Mouse (Mus musculus) T-helper 2 cell (primary cell): ENCODE measurements at regions not wholly inside any gene's neighbourhood (a gene's known extent, or its start where the extent isn't known, plus 50 kb on each side); places are given as distances from the start of the nearest gene placed in this dataset.

Source experiments
- in situ Hi-C: fragments of 300-600 bp; cut with MboI, MseI; formaldehyde crosslinking; loops from one replicate; pipeline ENCODE4 v1.15.1; 2025; ENCODE audit warnings: high pct_unique_total_duplicates

DNA sequence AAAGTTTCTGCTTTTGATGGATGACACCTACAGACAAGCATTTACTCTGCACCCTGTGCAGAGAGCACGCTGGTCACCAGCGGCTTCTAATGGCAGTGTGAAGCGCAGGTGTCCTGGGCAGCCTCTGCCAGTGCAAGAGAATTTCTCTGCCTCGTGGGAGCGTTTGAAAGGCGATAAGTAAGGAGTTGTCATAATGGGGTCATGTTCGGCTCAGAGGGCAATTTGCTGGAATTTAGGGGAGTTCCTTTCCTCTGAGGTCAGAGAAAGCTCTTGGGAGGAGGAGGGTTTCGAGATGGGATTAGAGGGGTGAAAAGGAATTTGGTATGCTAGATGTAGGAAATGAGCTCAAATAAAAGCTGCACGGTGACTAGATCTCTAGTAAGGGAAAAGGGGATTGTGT lies 144.5 kb downstream of the Ttc32 start:
- in situ Hi-C loops = no loop called here

DNA sequence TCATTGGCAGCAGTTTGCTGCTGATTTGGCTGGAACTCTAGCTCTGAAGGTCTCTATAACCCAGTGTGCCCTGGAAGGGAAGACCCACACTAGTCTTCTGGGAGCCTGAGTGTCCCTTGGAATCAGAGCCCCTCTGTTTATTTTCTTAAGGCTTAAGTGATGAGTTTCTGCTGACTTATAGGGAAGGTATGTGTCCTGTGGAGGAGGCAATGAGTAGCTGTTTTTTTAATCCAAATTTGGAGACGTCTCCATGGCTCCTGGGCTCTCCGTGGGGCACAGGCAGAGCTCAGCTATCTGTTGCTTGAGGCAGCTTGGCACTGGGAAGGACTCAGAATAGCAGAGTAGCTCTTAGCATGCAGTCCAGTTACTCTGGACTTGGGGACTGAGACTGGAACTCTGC lies 146.4 kb downstream of the Ttc32 start:
- in situ Hi-C loops = no loop called here

DNA sequence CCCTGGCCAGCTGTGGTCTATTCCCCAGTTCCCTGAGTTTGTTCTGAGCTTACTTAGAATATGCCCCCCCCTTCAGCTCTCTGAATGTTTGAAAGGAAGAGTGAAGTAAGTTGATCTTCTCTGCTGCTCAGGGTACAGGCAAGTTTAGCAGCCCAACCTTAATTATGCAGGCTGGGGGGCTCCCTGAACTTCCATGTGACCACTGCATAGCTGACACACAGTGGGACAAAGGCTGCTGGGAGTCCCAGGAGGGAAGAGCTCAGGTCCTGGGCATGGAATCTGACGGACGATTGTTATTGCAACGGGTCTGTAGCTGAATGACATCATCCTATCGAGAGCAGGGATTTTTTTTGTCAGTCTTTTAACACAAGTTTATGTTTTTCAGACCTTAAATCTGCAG lies 148.8 kb downstream of the Ttc32 start:
- in situ Hi-C loops = no loop called here

DNA sequence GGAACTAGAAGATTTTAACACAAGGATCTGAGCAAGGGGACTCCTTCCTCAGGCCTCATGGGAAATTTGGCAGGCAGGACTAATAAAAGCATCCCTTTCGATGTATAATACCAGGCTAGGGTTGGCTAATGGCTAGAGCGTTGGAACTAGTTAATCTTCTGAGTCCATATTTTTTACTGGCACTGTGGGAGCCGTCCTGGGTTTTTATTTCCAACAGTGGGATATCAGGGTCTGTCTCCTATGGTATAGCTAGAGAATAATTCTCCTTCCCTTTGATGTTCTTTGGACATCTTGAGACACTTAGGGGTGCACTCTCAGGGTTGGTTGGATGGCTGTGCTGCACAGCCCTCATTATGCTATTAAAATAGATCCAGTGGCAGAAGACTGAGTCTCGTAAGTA lies 150.9 kb downstream of the Ttc32 start:
- in situ Hi-C loops = no loop called here

DNA sequence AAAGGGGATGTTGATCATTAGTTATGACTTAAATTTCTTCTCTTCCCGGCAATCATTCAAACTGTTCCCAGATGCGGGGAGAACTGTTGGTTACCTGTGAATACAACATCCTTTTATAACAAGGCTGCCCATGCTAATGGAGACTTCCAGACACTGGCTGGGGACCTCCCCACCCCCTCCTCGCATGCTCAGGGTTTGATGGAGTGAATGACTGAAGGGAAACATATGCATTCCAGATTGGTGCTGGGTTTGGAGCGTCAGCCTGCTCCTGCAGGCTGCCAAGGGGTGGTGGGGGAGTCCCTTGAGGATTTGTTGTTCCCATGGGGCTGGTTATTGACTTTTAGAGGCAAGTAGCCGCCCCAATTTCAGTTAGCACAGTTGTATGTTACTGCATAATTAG lies 161.9 kb downstream of the Ttc32 start:
- in situ Hi-C loops = no loop called here

DNA sequence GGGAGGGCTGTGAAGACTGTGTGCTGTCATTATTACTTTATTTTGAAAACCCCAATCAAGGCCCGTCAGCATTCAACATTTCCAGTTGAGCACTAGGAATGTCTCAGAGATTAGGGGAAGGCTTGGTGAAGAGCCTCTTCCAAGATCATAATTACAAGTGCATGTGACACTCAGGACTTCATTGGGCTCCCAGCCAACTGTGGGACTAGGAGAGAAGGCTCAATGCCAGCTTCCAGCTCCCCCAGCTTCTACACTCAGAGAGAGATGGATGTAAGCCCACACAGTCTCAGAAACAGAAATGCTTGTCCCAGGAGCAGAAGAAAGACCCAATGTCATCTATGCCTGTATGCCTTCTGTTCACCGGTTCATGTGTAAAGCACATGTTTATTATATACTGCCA lies 169.5 kb downstream of the Ttc32 start:
- in situ Hi-C loops = no loop called here

DNA sequence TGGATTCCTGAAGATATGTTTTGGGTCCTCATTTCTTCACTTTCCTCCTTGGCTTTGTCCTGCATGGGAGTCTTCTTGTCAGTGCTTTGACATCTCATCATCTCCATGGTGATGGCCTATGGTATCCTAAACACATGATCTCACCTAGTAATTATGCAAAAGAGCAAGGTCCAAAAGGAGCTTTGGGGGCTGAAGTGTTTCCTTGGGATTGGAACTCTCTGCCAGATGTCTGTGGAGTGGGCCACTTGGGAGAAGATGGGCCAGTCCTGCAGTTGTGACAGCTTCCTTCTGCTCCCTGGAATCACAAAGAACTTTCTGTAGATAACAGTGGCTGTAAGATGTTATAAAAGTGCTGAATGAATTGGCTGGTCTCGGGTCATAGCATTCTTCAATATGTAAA lies 182.4 kb downstream of the Ttc32 start:
- in situ Hi-C loops = no loop called here

DNA sequence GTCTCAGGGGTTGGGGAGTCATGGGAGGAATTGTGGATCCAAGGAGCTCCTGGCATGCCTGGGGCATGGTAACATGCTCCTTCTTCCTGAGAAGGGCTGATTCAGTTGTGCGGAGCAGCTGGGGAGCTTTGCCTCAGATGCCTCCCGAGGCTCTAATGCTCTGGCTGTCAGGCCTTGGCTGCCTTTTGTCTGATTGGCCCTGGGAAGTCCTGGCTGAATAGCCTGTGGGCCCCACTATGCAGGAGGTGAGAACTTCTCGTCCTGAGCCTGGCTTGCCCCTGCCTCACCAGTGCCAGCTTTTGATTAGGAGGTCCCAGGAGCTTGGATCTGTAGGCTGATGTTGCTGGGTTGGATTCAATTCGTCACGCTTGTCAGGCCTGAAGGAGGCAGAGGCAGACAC lies 195.2 kb downstream of the Ttc32 start:
- in situ Hi-C loops = no loop called here

DNA sequence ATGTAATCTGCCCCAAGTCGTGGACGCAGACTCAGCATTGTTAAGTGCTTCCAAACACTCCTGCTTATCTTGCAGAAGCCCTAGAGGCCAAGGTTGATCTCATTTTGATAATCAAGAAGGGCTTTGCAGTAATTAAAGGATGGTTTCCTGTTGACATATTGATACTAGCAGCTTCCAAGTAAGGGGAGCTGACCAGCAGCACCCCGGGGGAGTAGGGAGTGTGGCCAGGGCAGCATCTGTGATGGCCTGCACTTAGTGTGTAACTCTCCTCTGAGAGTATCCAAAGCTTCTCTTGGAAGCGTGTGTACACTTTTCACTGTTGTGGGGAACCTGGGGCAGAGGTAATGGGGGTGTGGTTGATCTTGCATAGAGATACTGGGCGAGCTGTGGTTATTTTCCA lies 198.1 kb downstream of the Ttc32 start:
- in situ Hi-C loops = no loop called here

DNA sequence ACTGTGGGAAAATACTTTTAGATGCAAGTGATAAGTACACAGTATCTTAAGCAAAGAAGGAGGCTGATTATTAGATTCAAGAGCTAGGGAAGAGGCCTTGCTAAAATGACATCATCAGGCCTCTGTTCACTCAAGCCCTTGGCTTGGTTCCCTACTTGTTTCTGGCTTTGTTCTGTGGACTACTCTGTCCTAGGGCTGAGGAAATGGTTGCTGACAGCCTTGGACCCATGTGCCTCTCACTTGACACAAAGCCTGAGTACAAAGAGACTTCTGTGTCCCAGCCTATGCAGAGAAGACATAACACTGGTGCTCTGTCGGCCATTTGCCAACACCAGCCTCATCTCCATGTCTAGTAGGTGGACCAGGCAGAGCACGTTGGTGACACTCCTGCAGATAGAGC lies 198.7 kb downstream of the Ttc32 start:
- in situ Hi-C loops = no loop called here

DNA sequence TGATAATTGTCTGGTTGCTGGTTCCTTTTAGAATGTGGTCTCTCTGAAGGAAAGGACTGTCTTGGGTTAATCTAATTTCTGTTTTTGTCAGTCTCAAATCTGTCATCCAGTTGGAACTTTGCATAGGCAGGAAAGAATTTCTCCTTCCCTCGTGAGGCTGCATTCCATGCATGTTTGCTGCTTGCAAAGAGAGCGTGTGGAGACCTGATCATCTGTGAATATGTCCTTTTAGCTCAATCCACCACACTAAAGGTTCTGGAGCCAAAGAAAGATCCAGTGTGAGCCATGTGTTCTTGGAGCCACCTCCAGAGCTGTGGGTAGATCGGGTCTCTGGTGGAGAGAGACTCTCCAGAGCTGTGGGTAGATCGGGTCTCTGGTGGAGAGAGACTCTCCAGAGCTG lies 200.2 kb downstream of the Ttc32 start:
- in situ Hi-C loops = no loop called here

DNA sequence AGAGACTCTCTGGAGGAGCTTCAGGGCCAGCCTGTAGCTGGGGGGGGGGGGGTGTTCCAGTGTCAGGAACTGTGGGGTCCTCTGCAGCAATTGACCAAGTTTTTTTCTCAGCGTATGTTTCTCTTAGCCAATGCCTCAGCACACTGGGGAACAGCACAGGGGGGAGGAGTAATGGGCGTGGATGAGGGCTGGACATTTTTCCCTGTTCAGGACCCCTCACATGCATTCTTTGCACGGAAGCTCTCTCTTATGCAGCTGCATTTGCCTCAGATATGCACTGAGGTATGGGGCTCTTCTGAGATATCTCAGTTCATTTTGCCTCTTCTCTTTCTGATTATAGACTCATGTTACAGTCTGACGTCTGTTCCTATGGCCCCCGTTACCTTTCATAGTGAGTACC lies 200.8 kb downstream of the Ttc32 start:
- in situ Hi-C loops = no loop called here

DNA sequence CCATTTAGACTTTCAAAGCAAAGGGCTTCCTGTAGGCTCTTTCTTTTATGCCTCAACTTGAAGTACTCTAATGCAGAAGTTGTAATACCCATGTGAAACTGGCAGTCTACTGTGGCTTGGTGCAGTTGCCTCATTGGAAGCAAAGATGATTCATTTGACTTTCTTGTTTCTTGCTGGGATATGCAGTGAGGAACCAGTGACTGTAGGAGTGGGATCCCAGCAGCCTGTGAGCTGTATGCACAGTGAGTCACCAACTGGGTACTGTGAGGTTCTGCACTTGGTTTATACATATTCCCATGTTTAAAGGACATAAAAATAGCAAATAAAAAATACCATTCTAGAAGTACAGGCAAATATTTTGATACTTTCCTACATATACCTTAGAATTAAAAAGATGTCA lies 202.6 kb downstream of the Ttc32 start:
- in situ Hi-C loops = no loop called here

DNA sequence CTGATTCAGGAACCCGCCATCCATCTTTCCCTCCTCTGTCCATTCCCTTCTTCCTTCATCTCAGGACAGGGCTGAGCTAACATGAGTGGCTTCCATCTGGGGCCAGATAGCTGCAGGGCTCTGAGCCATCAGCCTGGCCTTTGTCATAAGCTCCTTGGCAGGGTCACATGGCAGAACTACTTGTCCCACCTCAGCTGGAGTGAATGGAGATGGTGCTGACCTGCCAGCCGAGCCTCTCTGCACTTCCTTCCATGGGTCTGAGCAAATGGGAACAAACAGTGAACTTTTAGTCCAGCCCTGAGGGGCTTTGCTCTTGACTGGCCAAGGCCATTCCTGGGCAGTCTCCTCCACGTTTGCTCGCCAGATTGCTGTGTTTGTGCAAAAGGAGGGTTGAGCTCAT lies 206.1 kb downstream of the Ttc32 start:
- in situ Hi-C loops = no loop called here

DNA sequence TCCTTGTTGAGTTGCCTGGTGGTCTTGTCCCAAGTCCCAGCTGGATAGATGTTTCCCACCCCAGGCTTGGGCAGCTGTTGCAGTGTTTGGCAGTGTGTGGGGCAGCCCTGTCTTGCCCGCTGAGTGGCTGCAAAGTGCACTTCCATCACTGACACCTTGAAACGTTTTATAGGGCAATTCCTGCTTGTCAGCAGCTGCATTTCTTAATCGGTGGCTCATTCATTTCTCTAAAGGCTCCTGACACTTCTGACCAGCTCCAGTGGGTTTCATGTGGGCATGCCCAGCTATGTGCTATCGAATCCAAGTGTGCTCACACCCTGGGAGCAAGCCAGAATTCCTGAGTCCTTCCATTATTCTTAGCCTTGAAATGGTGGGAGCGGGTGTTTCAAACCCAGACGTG lies 207.7 kb downstream of the Ttc32 start:
- in situ Hi-C loops = no loop called here

DNA sequence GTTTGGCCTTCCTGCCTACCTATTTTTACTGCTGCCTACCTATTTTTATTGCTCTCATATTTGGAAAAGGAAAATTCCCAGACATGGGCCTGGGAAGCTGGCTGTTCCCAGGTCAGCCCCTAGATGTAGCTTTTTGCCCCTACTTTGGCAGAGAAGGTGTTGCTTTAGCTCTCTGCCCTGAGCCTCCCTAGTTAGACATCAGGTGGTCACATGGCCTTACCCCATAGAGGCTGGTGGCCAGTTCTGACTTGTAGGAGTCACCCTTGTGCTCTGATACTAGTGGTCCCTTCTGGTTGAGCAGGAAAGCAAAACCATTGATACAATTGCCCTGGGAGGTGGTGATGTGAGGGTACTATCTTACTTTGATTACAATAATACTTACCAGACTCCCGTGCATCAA lies 208.2 kb downstream of the Ttc32 start:
- in situ Hi-C loops = no loop called here

DNA sequence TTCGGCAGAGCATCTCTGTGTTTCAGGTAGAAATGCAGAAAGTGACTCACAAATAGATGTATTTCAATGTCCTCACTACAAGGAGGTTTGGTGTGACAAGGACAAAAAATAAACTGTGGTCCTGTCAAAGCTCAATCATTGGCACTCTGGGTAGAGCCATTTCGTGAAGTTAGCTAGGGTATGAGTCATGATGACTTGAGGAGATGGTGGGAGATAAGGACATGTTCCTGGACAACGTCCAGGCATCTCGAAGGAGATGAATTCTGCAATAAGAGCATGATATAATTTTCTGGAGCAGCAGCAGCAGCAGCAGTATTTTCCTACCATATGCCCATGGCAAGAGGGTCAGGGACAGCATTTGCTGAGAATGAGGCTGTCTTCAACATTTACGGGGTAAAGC lies 217.7 kb downstream of the Ttc32 start:
- in situ Hi-C loops = no loop called here

DNA sequence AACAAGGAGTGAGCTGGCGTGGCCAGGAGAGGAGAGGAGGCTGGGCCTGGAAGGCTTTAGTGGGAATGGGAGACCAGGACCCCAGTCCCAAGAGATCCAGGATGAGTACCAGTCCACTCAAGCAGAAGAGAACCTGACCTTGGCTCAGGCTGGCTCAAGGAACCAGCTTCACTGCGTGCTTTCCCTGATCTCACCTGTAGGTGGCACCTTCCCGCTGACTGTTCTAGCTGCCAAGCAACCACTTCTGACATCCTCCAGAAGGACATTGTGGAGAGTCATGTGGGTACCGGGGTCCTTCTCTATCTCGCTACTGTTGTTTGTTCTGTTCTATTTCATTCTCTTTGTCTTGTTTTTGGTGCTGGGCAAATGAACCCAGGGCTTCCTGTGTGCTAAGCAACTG lies 222.0 kb downstream of the Ttc32 start:
- in situ Hi-C loops = no loop called here

DNA sequence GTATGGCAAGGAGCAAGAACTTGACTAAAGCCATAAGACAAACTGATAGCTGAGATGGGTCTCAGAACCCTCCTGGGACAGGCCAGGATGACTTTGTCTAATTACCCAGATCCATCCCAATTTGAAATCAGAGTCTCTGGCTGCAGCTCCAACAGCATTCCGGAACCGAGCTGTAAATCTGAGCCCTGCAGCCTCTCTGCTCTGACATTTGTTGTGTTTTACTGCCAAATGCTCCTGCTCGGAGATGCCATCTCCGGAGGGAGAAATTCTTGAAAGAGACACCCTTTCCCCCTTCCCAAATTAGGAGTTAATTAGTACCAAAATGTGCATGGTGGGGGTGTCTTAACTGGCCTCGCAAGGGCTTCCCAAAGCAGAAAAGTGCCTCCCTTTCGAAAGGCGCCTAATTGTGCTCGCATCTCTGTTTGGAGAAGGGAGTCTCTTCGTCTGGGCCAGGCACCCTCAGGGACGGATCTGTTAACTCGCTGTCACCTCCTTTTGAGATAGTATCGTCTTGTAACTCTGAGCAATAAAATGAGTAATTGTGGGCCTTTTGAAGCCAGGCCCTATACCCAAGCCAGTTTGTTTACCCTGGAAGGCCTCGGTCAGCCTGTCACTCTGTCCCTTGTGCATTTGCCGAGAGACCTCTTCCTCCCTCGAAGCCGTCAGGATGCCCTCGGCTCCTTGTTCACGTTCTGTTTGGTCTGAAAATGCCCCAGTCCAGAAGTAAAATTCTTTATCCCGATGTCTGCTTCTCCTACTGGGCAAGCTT lies 223.7 kb downstream of the Ttc32 start:
- in situ Hi-C loops = no loop called here

DNA sequence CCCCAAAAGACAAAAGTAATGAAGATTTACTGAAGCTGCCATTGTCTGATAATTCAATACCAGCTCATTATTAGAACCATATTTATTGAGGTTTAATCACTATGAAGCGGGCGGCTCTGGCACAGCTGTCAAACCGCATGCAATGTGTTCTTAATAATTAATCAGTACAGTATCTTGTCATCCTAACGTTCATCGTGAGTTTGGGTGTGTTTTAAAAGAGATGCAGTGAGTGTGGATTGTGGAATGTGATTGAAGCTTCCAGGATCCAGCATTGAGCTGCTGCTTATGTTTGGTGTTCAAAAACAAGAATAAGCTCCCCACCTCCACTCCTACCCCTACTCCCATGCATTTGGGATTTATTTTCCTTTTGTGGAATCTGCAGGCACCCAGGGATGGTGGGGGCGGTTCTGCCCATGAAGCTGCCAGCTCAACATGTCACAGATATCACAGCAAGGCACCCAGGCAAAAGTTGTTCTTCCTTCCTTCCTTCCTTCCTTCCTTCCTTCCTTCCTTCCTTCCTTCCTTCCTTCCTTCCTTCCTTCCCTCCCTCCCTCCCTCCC lies 224.6 kb downstream of the Ttc32 start:
- in situ Hi-C loops = no loop called here

DNA sequence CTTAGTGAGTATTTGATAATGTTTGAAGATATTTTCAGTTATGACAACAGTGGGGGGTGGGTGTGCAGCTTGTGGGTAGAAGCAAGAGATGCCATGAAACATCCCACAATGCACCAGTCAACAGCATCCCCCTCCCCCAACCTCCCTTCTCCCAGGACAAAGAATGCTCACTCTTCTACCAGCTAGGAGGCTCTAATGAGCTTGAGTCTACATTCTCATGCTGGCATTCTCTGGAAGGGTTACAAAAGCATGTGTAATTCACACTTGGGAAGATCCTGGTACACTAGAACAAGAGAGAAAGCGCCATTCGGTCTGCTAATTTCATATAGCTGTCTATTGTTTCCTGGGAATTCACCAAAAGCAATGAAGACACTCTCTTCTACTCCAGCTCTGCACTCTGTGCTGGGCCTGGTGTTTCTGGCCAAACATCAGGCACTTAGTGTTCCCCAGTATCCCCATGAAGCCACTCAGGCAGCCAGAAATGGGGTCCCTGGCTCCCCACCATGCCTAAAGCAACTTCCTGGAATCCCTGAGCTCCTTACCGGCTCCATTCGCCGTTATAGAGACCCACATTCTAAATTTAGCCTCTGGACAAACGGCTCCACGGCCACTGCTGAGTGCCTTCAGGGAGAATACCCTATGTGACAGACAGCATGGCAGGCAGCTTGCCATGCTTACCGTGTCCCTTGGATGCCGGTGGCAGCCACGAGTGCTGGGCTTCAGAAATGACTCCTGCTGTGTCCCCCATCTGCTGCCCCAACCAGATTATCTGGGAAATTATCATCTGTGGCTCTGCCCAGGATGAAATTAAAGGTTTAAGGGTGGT lies 226.1 kb downstream of the Ttc32 start:
- in situ Hi-C loops = loop anchor here (5.0 kb wide), 1 partner anchor 49 kb away; no protein-coding TSS in a partner anchor

DNA sequence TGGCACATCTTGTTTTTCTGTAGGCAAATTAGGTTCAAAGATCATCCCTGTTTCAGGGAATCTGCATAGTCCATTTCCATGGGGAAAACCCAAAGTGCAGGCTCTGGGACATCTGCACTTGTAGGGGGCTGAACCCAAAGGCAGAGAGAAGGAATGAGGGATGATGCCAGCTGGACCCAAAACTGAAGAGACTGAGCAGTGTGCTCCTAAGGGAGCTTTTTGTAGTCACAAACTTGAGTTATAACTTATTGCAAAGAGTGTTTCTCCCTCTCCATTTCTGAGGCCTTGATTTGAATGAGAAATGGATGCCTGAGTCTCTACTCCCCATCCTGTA lies 226.7 kb downstream of the Ttc32 start:
- in situ Hi-C loops = loop anchor here (5.0 kb wide), 1 partner anchor 49 kb away; no protein-coding TSS in a partner anchor

DNA sequence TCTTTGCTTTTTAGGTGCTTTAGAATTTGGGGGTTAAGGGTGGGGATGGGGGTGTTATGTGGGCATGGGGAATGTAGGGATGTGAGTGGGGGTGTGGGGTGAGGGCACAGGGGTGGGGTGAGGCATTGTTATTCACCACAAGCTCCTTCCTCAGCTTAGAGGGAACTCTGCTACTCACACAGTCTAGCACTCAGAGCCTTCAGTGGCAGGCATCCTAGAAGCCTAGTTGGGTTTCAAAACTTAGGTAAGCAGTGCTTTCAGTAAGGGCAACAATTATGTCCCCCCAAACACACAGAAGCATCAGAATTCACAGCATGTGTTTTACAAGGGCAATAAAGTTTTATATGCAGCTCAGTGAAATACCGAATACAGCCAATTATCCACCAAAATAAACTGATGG lies 228.4 kb downstream of the Ttc32 start:
- in situ Hi-C loops = loop anchor here (5.0 kb wide), 1 partner anchor 51 kb away; no protein-coding TSS in a partner anchor
